Mouse (Mus musculus) brain, embryonic 14.5 days (tissue): Measurements from ENCODE around the gene Itgb3.

Experiments
- CTCF ChIP-seq: fragments of 200-500 bp; IDR thresholded peaks from 2 replicates; pipeline ENCODE4 v1.5.1; 2012; ENCODE audit warnings: inconsistent platforms, mild to moderate bottlenecking, moderate library complexity, borderline replicate concordance; ENCODE audit not compliant: insufficient read depth, insufficient read length; ENCODE audit errors: extremely low read depth
- POLR2A ChIP-seq: fragments of 200-500 bp; IDR thresholded peaks from 2 replicates; pipeline ENCODE4 v1.6.1; 2012; ENCODE audit warnings: mild to moderate bottlenecking, inconsistent platforms, borderline replicate concordance; ENCODE audit not compliant: poor library complexity, insufficient read depth, insufficient read length, severe bottlenecking; ENCODE audit errors: extremely low read depth

GRCm38 (mm10) chr11:104618638-104619076 is 10.9 kb downstream of the Itgb3 start:
- no peak for TF ChIP-seq CTCF
- TF ChIP-seq POLR2A = no peak
